Mouse (Mus musculus): ENCODE measurements at regions not wholly inside any gene's neighbourhood (a gene's known extent, or its start where the extent isn't known, plus 50 kb on each side); places are given as distances from the start of the nearest gene placed in this dataset.

DNA sequence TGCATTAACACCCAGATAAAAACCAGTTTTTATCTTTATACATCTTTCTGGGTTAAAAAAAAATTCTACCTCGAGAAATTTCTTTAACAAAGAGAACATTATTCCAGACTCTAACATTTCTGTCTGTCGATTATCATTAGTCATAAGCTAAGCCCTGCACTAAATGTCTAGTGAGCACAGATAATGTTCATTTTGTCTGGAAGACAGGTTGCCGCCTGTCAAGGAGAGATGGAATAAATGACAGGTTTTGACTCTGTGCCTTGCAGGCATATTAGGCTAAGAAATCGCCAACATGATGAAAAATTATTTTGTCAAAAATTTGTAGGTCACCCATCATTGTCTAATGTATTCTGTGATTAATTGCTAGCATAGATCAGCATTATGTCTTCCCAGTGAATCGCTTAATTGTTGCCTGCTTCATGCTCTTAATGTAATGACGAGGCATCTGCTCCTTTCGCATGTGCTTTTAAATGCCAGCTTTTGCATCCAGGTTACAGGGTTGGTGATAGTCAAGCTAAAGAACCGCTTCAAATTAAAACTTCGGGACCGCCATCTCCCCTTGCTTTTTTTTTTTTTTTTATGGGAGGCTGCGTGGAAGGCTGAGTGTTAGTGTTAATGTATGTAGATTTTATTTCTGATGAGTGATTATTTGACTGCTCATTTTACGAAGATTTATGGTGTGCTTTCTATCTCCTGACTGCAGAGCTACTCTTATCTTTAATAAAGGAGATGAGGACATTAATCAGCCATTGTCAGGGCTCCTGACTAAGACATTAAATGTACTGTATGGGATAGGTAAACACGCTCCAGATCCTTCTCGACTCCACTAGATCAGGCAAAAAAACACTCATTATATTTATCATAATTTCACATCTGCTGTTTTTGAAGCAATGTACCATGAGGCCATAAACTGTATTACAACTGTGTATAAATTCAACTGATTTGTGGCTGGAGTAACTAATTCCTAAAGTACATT is 135.9 kb upstream of the Meis2 start:
- no peak for DNase-seq (ENCODE audit: low spot score in 2 of 2)

DNA sequence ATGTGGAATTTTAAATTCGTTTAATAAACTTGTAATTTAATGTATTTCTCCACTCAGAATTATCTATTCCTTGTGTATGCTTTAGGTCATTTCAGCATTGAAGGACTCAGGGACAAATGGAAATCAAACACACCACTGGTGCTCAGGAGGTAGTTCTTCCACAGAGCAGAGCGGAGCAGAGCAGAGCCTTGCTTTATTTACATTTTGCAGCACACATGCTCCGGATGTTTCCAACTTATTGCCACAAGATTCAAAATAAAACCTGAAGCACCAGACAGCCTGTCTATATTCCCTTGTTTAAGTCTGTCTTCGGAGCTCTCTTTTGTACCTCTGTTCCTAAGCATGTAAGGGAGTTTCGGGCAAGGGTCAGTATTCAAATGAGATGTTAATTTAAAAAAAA is 135.2 kb upstream of the Meis2 start:
- no peak for DNase-seq (ENCODE audit: low spot score in 2 of 2)

DNA sequence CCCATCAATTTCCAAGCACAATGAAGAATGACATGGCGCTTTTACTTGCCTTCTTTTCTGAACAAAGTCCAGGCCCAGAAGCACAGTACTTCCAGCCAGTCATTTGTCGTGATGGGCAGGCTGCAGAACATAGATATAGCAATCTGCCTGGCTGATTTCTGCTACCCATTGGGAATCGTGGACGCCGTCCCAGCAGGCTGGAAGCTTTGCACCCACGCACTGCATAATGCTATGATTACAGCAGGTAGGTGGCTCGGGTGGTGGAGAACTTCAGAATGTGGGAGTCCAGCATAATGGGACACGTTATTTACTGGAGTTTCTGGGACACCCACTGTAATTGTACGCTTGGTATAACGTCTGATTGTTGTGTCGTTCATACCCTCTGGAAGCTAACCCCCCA is 116.2 kb upstream of the Meis2 start:
- no peak for DNase-seq (ENCODE audit: low spot score in 2 of 2)

DNA sequence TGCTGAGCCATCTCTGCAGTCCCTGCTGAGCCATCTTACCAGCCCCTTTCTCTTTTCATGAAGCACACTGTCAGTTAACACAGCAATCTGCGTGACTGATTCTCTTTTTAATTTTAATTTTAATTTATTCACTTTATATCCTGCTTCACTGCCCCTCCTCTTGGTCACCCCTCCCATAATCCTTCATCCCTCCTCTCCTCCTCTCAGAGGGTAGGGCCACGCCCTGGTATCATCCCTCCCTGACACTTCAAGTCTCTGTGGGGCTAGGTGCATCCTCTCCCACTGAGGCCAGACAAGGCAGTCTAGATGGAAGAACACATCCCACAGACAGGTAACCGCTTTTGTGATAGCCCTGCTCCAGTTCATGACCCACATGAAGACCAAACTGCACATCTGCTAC is 111.5 kb upstream of the Meis2 start:
- DNase-seq (ENCODE audit: low spot score in 2 of 2) = no peak

DNA sequence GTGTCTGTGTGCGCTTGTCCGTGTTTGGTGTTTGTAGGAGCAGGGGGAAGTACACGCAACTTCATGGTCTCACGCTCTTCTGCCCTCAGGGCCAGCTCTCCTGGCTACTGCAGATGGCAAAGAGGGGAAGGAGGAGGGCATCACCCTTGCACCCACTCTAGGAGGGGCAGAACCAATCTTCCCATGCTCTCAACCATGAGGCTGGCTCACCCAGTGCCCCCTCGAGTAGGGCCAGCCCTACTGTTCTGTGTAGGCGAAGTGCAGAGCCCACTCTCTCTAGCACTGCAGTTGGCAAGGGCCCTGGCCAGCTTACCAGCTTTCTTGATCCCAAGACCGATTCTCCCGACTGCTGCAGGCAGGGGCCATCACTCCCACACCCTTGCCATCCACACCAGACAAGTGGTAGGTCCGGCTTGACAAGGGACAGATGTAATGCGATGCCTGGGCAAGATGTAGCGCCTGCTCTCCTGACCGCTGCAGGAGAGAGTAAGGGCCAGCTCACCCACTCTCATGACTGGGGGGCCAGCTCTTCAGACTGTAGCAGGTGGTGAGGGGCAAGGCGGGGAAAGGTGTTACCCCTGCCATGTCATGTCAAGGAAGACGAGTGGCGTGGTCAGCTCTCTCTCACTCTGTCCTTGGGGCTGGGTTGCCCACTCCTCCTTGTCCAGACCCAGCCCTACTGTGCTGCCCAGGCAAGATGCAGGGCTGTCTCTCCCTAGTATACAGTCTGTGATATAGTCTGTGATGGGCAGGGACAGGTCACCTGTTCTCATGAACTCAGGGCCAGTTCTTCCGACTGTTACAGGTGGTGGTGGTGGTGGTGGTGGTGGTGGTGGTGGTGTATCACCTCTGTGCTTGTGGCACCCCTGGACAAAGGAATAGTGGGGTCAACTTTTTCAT is 100.5 kb upstream of the Meis2 start:
- DNase-seq (ENCODE audit: low spot score in 2 of 2) = no peak
